Comparison of ENCODE assay signal across 8 mouse cellular contexts in genomic region chr7:68833977-68834791, GRCm38 (mm10).
A peak's percentile ranks its signal among the peaks of the same experiment; 100 is the strongest.
DNase-seq lines count a peak whose midpoint lies in the region; ATAC-seq and TF ChIP-seq lines count a peak whose summit lies in the region.

No protein-coding gene starts in this region.

- peak; percentile 48 for DNase-seq in embryonic facial prominence, embryonic 11.5 days (ENCODE audit: low spot score)
- DNase-seq in embryonic facial prominence, embryonic 10.5 days (ENCODE audit: low spot score), result no peak
- no peak for DNase-seq in lung, adult 2 months
- no peak for DNase-seq in lung, adult 18-20 months
- DNase-seq in layer of hippocampus, adult 9-10 months (ENCODE audit: low spot score), result peak; percentile 37
- peak; percentile 75 for DNase-seq in retina, embryonic 14.5 days (ENCODE audit: low spot score)
- DNase-seq in ovary, adult 18-20 months (ENCODE audit: low spot score), result no peak
- DNase-seq in thymus, postnatal 25 days, result no peak

- WGBS in embryonic facial prominence, embryonic 11.5 days, result 44% methylated on average over 10 of the region's 10 CpGs
- 49% methylated on average over 10 of the region's 10 CpGs for WGBS in embryonic facial prominence, embryonic 10.5 days
- WGBS in lung, adult 2 months, result 45% methylated on average over 10 of the region's 10 CpGs

- no peaks in the 10 kb centered on the region for H3K9me3 ChIP-seq in embryonic facial prominence, embryonic 11.5 days (replicated peaks; ENCODE audit: control insufficient read depth, low read length)
- H3K9me3 ChIP-seq in embryonic facial prominence, embryonic 10.5 days, result no peaks in the 10 kb centered on the region

- H3K4me2 ChIP-seq in embryonic facial prominence, embryonic 11.5 days (ENCODE audit: low read depth, low read length), result no peak overlapping the region

- H3K9ac ChIP-seq in embryonic facial prominence, embryonic 11.5 days (replicated peaks; ENCODE audit: low read length), result no peak overlapping the region

- H3K27ac ChIP-seq in embryonic facial prominence, embryonic 11.5 days (replicated peaks; ENCODE audit: low read depth, low read length), result no peak overlapping the region
- H3K27ac ChIP-seq in embryonic facial prominence, embryonic 10.5 days (replicated peaks), result no peak overlapping the region

- no peak for ATAC-seq in embryonic facial prominence, embryonic 11.5 days (replicated peaks; ENCODE audit: insufficient number of reproducible peaks, low FRiP score, low TSS enrichment, low read depth)

- TF ChIP-seq CTCF in lung, adult 2 months (IDR thresholded peaks at IDR 0.05; ENCODE audit: insufficient read depth, low read length), result peak; percentile 7; the same call in 1 of the 2 replicates

- no peaks in the 10 kb centered on the region for H3K36me3 ChIP-seq in embryonic facial prominence, embryonic 11.5 days (replicated peaks; ENCODE audit: control insufficient read depth, insufficient read depth, low read depth, low read length)
- no peaks in the 10 kb centered on the region for H3K36me3 ChIP-seq in embryonic facial prominence, embryonic 10.5 days (replicated peaks)

- H3K4me3 ChIP-seq in embryonic facial prominence, embryonic 11.5 days (ENCODE audit: low read depth, low read length), result no peak overlapping the region
- no peak overlapping the region for H3K4me3 ChIP-seq in embryonic facial prominence, embryonic 10.5 days
- no peak overlapping the region for H3K4me3 ChIP-seq in lung, adult 2 months (replicated peaks; ENCODE audit: extremely low read depth, low read depth, low read length)

- no peak for TF ChIP-seq POLR2A in lung, adult 2 months (IDR thresholded peaks at IDR 0.05; ENCODE audit: borderline replicate concordance, extremely low read depth, low read depth, low read length)

- H3K27me3 ChIP-seq in embryonic facial prominence, embryonic 11.5 days (ENCODE audit: control insufficient read depth, insufficient read depth, low read length), result no peaks in the 10 kb centered on the region
- no peaks in the 10 kb centered on the region for H3K27me3 ChIP-seq in embryonic facial prominence, embryonic 10.5 days (replicated peaks; ENCODE audit: low read depth, poor library complexity, severe bottlenecking)

- no peaks in the 10 kb centered on the region for H3K4me1 ChIP-seq in embryonic facial prominence, embryonic 11.5 days (ENCODE audit: control insufficient read depth, insufficient read depth, low read length)
- H3K4me1 ChIP-seq in embryonic facial prominence, embryonic 10.5 days, result peaks cover 18% of the 10 kb centered on the region
- no peaks in the 10 kb centered on the region for H3K4me1 ChIP-seq in lung, adult 2 months (ENCODE audit: control insufficient read depth, insufficient read depth, low read length)

Comparison
In these comparisons a context has a peak if more than half of its experiments do, and no peak if none do; other contexts are left out.
1. DNase-seq: peak in embryonic facial prominence, embryonic 11.5 days (single experiment), layer of hippocampus, adult 9-10 months (single experiment) and retina, embryonic 14.5 days (single experiment); none in embryonic facial prominence, embryonic 10.5 days (single experiment), lung, adult 2 months (single experiment), lung, adult 18-20 months (0 of 2), ovary, adult 18-20 months (single experiment) and thymus, postnatal 25 days (single experiment).